Mouse (Mus musculus): ENCODE measurements around the gene Csf3. TPM values are rescaled to one million over a fixed set of nuclear protein-coding genes. Genes with fewer than 3 reads are reported as not detected.

The Csf3 gene
- polyA plus RNA-seq, 1 experiment from 2014 or later = not detected

DNA sequence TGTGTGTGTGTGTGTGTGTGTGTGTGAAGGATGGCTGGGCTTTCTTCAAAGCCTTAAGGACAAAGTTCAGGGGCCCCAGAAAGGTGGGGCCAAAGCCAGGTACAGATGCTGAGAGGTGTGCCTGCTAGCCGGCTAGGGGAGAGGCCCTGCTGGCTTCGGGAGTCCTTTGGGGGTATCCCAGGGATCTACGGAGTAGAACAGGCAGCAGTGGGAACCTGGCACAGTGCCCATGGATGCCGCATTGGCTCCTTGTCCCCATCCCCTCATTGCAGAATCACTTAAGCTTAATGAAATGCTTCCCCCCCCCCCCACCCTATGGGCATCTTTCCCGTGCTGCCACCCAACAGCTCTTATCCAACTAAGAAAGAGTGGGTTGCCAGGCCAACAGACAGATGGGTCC lies 48.7 kb downstream of the Csf3 start:
- H3K4me1 ChIP-seq (replicated peaks; ENCODE audit: control insufficient read depth, insufficient read depth, low read length) = peaks cover 85% of the 10 kb centered on the region
- 21% methylated on average over 5 of the region's 5 CpGs for WGBS
- peak overlapping the region; percentile 56 for H3K4me2 ChIP-seq (replicated peaks)
- no peaks in the 10 kb centered on the region for H3K9me3 ChIP-seq (ENCODE audit: control insufficient read depth, low read length)
- no peak for ATAC-seq (ENCODE audit: low FRiP score)
- H3K4me3 ChIP-seq (replicated peaks; ENCODE audit: low read length) = peak overlapping the region; percentile 16
- peak overlapping the region; percentile 70 for H3K9ac ChIP-seq
- H3K27ac ChIP-seq = peak overlapping the region; percentile 97
- H3K36me3 ChIP-seq (replicated peaks; ENCODE audit: control insufficient read depth, insufficient read depth) = peaks cover 16% of the 10 kb centered on the region
- no peaks in the 10 kb centered on the region for H3K27me3 ChIP-seq (ENCODE audit: control insufficient read depth, insufficient read depth, low read length)
- peak; percentile 64 for DNase-seq (ENCODE audit: low spot score)

GRCm38 (mm10) chr11:98750351-98751201 lies 49.5 kb downstream of the Csf3 start:
- H3K9ac ChIP-seq = peak overlapping the region; percentile 70
- peaks cover 80% of the 10 kb centered on the region for H3K4me1 ChIP-seq (replicated peaks; ENCODE audit: control insufficient read depth, insufficient read depth, low read length)
- DNase-seq (ENCODE audit: low spot score) (peak; percentile 75), ATAC-seq (ENCODE audit: low FRiP score) (peak; percentile 72)
- H3K36me3 ChIP-seq (replicated peaks; ENCODE audit: control insufficient read depth, insufficient read depth) = peaks cover 21% of the 10 kb centered on the region
- no peaks in the 10 kb centered on the region for H3K9me3 ChIP-seq (ENCODE audit: control insufficient read depth, low read length)
- H3K27me3 ChIP-seq (ENCODE audit: control insufficient read depth, insufficient read depth, low read length) = no peaks in the 10 kb centered on the region
- peak overlapping the region; percentile 56 for H3K4me2 ChIP-seq (replicated peaks)
- peak overlapping the region; percentile 97 for H3K27ac ChIP-seq
- peak overlapping the region; percentile 16; the same call in 1 of the 2 replicates for H3K4me3 ChIP-seq (replicated peaks; ENCODE audit: low read length)
- WGBS = 13% methylated on average over 17 of the region's 17 CpGs

DNA sequence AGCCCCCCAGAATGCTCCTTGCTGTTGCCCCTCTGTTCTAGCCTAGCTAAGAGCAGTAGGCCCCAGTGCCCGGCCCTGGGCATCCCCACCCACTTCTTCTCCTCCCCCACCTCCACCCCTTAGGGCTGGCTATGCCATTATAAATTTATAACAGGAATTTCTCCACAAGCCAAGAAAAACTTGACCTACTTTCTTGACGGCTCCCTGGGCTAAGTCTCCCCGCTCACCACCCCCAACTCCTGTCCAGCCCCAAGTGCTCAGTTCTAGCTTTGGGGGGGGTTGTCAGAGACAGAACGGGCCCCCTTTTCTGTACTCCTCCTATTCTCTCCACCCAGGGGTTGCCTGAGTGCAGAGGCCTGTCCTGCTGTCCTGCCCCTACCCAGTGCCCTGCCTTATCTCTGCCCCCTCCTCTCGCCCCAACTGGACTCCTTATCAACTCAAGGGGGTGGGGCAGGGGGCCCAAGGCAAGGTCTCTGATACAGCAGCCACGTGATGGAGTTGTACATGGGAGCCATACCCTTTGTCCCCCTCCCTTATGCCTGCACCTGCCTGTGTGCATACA lies 50.2 kb downstream of the Csf3 start:
- peaks cover 24% of the 10 kb centered on the region for H3K36me3 ChIP-seq (replicated peaks; ENCODE audit: control insufficient read depth, insufficient read depth)
- 22% methylated on average over 6 of the region's 6 CpGs for WGBS
- no peaks in the 10 kb centered on the region for H3K27me3 ChIP-seq (ENCODE audit: control insufficient read depth, insufficient read depth, low read length)
- ATAC-seq (ENCODE audit: low FRiP score) = no peak; the same call in 1 of the 2 replicates
- no peak overlapping the region for H3K4me3 ChIP-seq (replicated peaks; ENCODE audit: low read length)
- H3K27ac ChIP-seq = peak overlapping the region; percentile 97
- peak overlapping the region; percentile 70 for H3K9ac ChIP-seq
- H3K4me1 ChIP-seq (replicated peaks; ENCODE audit: control insufficient read depth, insufficient read depth, low read length) = peaks cover 72% of the 10 kb centered on the region
- peak overlapping the region; percentile 56 for H3K4me2 ChIP-seq (replicated peaks)
- no peak for DNase-seq (ENCODE audit: low spot score)
- H3K9me3 ChIP-seq (ENCODE audit: control insufficient read depth, low read length) = no peaks in the 10 kb centered on the region

- Histone ChIP-seq H3K9ac (no peak overlapping the region), H3K27ac (peak overlapping the region; percentile 12; the same call in 1 of the 2 replicates), H3K4me1 (replicated peaks; ENCODE audit: control insufficient read depth, insufficient read depth, low read length) (peaks cover 61% of the 10 kb centered on the region), H3K4me2 (replicated peaks) (no peak overlapping the region), H3K27me3 (ENCODE audit: control insufficient read depth, insufficient read depth, low read length) (no peaks in the 10 kb centered on the region), H3K9me3 (ENCODE audit: control insufficient read depth, low read length) (no peaks in the 10 kb centered on the region), H3K36me3 (replicated peaks; ENCODE audit: control insufficient read depth, insufficient read depth) (peaks cover 38% of the 10 kb centered on the region), H3K4me3 (replicated peaks; ENCODE audit: low read length) (no peak overlapping the region)
- WGBS = 83% methylated on average over 10 of the region's 10 CpGs
- DNase-seq (ENCODE audit: low spot score) = no peak
- no peak for ATAC-seq (ENCODE audit: low FRiP score)
These were observed 51.6 kb downstream of the Csf3 start for GRCm38 (mm10) chr11:98752562-98753140.

Other genes with a start within 250 kb of the Csf3 start
- gene Ikzf3, start 155.2 kb upstream of the Csf3 start, polyA plus RNA-seq (2014; fragmentation: Nextera tagmentation; extraction: Ambion mirVana) = 0.24 and 0.33 TPM in 2 replicates
- gene Zpbp2, start 150.2 kb upstream of the Csf3 start, polyA plus RNA-seq (2014; fragmentation: Nextera tagmentation; extraction: Ambion mirVana) = not detected in 2 replicates
- gene Ormdl3, start 113.9 kb upstream of the Csf3 start, polyA plus RNA-seq (2014; fragmentation: Nextera tagmentation; extraction: Ambion mirVana) = 14.9 and 17.3 TPM in 2 replicates
- not detected in 2 replicates for gene Lrrc3c, start 103.0 kb upstream of the Csf3 start, polyA plus RNA-seq (2014; fragmentation: Nextera tagmentation; extraction: Ambion mirVana)
- gene Gm12355, start 75.6 kb upstream of the Csf3 start, polyA plus RNA-seq (2014; fragmentation: Nextera tagmentation; extraction: Ambion mirVana) = 0.20 and 0.80 TPM in 2 replicates
- not detected in 2 replicates for gene Gsdma3, start 74.9 kb upstream of the Csf3 start, polyA plus RNA-seq (2014; fragmentation: Nextera tagmentation; extraction: Ambion mirVana)
- gene Gsdma2, start 54.5 kb upstream of the Csf3 start, polyA plus RNA-seq (2014; fragmentation: Nextera tagmentation; extraction: Ambion mirVana) = not detected in 2 replicates
- gene Gsdma, start 36.9 kb upstream of the Csf3 start, polyA plus RNA-seq (2014; fragmentation: Nextera tagmentation; extraction: Ambion mirVana) = not detected in 2 replicates
- 130 and 141 TPM in 2 replicates for gene Psmd3, start 18.7 kb upstream of the Csf3 start, polyA plus RNA-seq (2014; fragmentation: Nextera tagmentation; extraction: Ambion mirVana)
- 58.4 and 62.7 TPM in 2 replicates for gene Med24, start 28.2 kb downstream of the Csf3 start, polyA plus RNA-seq (2014; fragmentation: Nextera tagmentation; extraction: Ambion mirVana)
- 165 and 181 TPM in 2 replicates for gene Thra, start 39.4 kb downstream of the Csf3 start, polyA plus RNA-seq (2014; fragmentation: Nextera tagmentation; extraction: Ambion mirVana)
- 3.4 and 4.1 TPM in 2 replicates for gene Nr1d1, start 74.1 kb downstream of the Csf3 start, polyA plus RNA-seq (2014; fragmentation: Nextera tagmentation; extraction: Ambion mirVana)
- 23.6 and 24.1 TPM in 2 replicates for gene Msl1, start 94.3 kb downstream of the Csf3 start, polyA plus RNA-seq (2014; fragmentation: Nextera tagmentation; extraction: Ambion mirVana)
- 49.3 and 57.4 TPM in 2 replicates for gene Casc3, start 103.6 kb downstream of the Csf3 start, polyA plus RNA-seq (2014; fragmentation: Nextera tagmentation; extraction: Ambion mirVana)
- 12.0 and 12.9 TPM in 2 replicates for gene Rapgefl1, start 135.5 kb downstream of the Csf3 start, polyA plus RNA-seq (2014; fragmentation: Nextera tagmentation; extraction: Ambion mirVana)
- 4.7 and 4.8 TPM in 2 replicates for gene Wipf2, start 162.4 kb downstream of the Csf3 start, polyA plus RNA-seq (2014; fragmentation: Nextera tagmentation; extraction: Ambion mirVana)
- gene Cdc6, start 206.5 kb downstream of the Csf3 start, polyA plus RNA-seq (2014; fragmentation: Nextera tagmentation; extraction: Ambion mirVana) = 4.3 and 5.2 TPM in 2 replicates
- gene Rara, start 226.6 kb downstream of the Csf3 start, polyA plus RNA-seq (2014; fragmentation: Nextera tagmentation; extraction: Ambion mirVana) = 18.4 and 18.7 TPM in 2 replicates